Mouse (Mus musculus): ENCODE results near the gene C1s2.
"Not testable (repeated sequence)": the region's sequence is repeated elsewhere in the genome, so short reads cannot be mapped to it uniquely, and the experiment has no call there.

The C1s2 gene

DNA sequence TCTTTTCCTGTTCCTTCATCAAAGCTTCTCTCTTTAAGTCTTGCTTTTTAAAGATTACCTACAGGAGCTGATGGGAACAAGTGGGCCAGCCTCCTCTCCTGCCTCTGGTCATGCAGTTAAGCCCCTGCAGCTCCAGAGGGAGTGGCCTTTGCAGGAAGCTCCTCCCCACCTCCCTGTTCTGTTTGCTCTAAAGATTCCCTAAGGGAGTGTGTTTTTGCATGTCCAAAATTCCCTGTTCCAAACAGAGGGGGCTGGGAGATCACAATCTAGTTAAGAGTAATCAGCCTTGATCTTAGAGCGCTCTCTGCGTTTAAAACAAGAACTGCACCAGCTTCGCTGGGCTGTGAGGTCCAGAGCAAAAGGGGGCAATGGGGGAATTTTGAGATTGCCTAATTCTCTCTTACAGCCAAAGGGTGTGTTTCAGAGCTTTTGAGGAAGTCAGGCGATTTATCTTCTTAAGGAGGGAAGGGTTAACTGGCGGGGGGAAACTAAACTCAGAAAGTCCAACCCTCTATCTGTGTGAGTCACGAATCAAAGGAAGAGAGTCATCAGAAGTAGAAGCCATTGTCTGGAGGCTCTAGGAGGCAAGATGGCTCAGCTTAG is 1.1 kb upstream of the C1s2 start:
- DNase-seq = peak in 1 of 2 experiments; percentile 12

DNA sequence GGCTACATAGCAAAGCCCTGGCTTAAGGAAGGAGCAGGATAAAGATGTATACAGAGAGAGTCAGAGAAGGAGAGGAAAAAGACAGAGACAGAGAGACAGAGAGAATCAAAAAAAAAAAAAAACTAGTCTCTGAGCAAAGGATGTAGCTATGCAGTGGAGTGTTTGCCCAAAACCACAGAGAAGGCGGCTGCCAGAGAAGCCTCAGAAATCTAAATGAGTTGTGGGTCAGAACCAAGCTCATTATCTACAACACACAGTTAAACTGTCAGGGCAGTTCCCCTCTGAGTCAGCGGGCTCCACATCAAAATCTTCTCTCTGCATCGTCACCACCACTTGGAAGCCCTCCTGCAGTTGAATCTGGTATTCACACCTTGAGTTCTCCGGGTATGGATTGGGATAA is 5.1 kb downstream of the C1s2 start:
- no peak for DNase-seq

GRCm38 (mm10) chr6:124626184-124626583 is 9.7 kb downstream of the C1s2 start:
- not testable (repeated sequence) for DNase-seq

DNA sequence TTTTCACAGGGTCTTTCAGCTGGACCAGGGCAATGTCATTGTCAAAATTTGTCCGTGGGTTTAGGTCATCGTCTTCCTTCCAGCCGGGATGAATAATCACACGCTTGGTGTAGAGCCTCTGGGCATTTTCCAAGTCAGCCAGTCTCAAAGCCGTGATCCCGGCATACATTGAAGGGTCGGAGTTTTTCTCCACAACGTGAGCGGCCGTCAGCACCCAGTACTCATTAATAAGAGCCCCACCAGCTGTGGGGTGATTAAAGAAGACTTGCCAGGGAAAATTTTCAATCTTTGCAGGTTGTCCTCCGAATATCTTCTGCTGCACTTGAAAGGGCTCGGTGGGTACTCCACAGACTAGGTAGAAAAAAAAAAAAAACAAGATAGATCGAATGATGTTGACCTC is 10.3 kb downstream of the C1s2 start:
- no peak for DNase-seq

DNA sequence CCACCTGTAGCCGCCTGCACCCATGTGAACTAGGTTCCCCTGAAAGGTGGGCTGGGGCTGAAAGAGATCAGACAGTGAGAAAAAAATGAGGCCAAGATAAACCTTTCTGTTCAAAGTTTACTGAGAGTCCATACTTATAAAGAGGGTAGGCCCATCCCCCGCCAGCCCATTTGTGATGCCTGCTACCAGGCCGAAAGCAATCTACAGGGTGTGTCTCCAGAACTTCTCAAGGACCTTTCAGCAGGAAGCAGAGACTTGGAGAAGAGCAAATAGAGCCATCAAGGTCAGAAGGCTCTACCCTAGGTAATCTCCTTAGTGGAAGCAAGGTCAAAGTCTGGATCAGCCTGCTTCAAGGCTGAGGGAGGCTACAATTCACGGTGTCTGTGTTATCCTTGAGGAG is 33.9 kb downstream of the C1s2 start:
- no peak for DNase-seq

- DNase-seq = no peak
Observed at GRCm38 (mm10) chr6:124593121-124593520, 42.8 kb downstream of the C1s2 start.

DNA sequence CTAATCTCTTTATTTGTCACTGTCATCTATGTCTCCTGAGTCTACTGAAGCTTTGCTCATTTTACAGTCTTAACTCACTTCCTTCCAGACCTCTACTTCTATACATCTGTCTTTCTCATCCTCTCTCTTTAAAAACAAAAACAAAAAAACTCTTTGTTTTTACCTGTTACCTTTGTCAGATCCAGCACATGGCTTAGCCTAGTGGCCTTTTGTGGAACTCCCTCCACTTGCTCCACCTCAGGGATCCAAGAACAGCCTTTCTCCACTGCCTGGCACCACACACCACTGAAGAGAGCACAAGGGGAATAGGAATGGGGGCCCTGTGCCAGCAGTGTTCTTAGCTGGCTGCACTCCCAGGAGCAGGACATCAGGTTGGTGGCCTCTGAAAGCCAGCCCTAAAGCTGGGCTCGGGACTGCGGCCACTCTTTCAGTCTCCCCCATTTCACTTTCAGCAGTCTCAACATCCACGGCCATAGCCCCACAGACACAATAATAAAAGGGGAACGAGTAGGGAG is 43.6 kb downstream of the C1s2 start:
- DNase-seq = peak; percentile 64 to 68

GRCm38 (mm10) chr6:124588771-124589170 is 47.1 kb downstream of the C1s2 start:
- DNase-seq = no peak

- DNase-seq = no peak
Observed at GRCm38 (mm10) chr6:124586266-124586665, 49.6 kb downstream of the C1s2 start.

DNA sequence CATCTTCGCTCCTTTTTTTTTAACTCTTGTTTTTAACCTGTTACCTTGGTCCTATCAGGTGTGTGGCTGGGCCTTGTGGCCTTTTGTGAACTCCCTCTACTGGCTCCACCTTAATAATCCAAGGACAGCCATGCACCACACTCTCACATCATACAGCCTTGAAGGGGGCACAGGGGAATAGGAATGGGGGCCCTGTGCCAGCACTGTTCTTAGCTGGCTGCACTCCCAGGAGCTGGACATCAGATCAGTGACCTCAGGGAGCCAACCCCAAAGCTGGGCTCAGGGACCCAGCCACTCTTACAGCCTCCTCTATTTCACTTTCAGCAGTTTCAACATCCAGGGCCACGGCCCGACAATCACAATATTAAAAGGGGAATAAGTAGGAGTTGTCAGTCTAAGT is 50.1 kb downstream of the C1s2 start:
- DNase-seq = no peak

GRCm38 (mm10) chr6:124584935-124585334 is 51.0 kb downstream of the C1s2 start:
- no peak for DNase-seq

GRCm38 (mm10) chr6:124582231-124582630 is 53.7 kb downstream of the C1s2 start:
- no peak for DNase-seq

GRCm38 (mm10) chr6:124580155-124580554 is 55.7 kb downstream of the C1s2 start:
- peak; percentile 16 to 53 for DNase-seq

- DNase-seq = not testable (repeated sequence)
Observed at GRCm38 (mm10) chr6:124575155-124575678, 60.7 kb downstream of the C1s2 start.

All from cerebellum, postnatal 14 days (tissue).